Mouse (Mus musculus): Measurements from ENCODE around the gene Akap11. TPM values are rescaled to one million over a fixed set of nuclear protein-coding genes. Genes with fewer than 3 reads are reported as not detected.
"Not testable (repeated sequence)": the region's sequence is repeated elsewhere in the genome, so short reads cannot be mapped to it uniquely, and the experiment has no call there.

The Akap11 gene
- polyA plus RNA-seq (2015; fragmentation: Nextera tagmentation; extraction: Ambion mirVana) = 12.5 and 12.8 TPM in 2 replicates

DNA sequence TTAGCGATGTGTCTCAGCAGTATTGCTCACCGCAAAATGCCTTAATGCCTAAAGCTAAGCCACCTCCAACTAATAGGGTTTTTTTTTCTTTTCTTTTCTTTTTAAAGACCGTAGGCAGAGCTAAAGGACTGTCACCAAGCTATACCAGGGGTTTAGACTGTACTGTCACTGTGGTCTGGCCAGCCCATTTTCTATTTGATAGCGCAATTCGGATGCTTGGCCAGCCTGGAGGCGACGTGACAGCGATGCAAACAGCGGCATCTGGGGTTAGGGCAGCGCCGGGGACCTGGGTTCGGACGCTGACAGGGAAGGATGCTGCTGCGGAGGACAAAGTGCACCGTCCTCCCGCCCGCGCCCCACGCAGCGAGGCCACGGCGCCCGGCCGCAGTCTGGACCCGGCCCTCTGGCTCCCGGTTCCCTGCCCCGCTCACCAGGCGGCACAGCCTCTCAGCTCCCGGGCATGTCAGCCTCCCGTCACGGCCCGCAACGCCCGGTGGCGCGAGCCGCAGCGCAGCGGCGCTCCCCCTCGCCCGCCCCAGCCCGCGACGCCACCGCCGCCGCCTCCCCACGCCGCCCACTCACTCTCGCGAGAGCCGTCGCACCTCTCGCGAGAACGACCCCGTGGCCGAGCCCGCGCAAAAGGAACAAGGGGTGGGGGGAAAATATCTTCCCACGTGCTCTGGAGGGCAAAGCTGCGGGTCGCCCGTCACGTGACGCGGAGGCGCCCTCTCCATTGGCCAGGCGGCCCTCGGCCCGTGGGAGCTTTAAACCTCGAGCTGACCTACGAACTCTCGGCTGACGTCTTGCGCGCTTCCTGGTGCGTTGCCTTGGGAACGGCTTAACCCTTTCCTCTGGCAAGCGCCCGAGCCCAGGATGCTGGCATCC lies at the start of gene Akap11:
Gene Akap11, minus strand, starts transcription at position 528 of the 885 bp plus-strand sequence.
- H3K4me2 ChIP-seq = peak within 1 kb of the TSS; percentile 72
- H3K4me1 ChIP-seq = peaks cover 56% of the 10 kb centered on the region
- no peaks in the 10 kb centered on the region for H3K36me3 ChIP-seq
- H3K9ac ChIP-seq = peak within 1 kb of the TSS; percentile 97
- no peaks in the 10 kb centered on the region for H3K9me3 ChIP-seq
- H3K27me3 ChIP-seq (replicated peaks) = no peaks in the 10 kb centered on the region
- H3K4me3 ChIP-seq = peak within 1 kb of the TSS; percentile 85
- ATAC-seq (ENCODE audit: extremely low read depth, insufficient number of reproducible peaks, low FRiP score, low TSS enrichment) = peak; percentile 87
- under 1% methylated on average over 82 of the region's 82 CpGs for WGBS
- peak within 1 kb of the TSS; percentile 90 for H3K27ac ChIP-seq (replicated peaks)

DNA sequence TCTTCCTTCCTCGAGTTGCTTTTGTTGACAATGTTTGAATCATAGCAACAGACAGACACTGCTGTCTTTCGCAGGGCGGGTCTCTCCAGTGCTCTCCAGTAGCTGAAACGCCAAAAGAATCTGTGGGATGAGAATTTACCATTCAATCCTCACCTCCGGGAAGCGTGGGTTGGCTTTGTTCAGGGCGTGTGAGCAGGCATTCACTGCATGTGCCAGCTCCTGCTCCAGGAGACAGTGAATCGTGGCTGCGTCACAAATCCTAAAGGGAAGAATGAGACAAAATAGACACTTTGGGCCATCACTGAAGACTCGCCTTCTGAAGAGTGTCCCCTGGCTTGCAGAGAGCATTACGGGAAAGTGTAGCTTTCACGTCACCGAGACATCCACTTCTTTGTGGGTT lies 47.6 kb upstream of the Akap11 start:
- H3K4me3 ChIP-seq = no peak overlapping the region
- H3K27me3 ChIP-seq (replicated peaks) = no peaks in the 10 kb centered on the region
- no peak for ATAC-seq (ENCODE audit: extremely low read depth, insufficient number of reproducible peaks, low FRiP score, low TSS enrichment)
- no peaks in the 10 kb centered on the region for H3K9me3 ChIP-seq
- 87% methylated on average over 13 of the region's 13 CpGs for WGBS
- no peaks in the 10 kb centered on the region for H3K4me1 ChIP-seq
- H3K9ac ChIP-seq = no peak overlapping the region
- peaks cover 62% of the 10 kb centered on the region for H3K36me3 ChIP-seq
- no peak overlapping the region for H3K27ac ChIP-seq (replicated peaks)
- no peak overlapping the region for H3K4me2 ChIP-seq

DNA sequence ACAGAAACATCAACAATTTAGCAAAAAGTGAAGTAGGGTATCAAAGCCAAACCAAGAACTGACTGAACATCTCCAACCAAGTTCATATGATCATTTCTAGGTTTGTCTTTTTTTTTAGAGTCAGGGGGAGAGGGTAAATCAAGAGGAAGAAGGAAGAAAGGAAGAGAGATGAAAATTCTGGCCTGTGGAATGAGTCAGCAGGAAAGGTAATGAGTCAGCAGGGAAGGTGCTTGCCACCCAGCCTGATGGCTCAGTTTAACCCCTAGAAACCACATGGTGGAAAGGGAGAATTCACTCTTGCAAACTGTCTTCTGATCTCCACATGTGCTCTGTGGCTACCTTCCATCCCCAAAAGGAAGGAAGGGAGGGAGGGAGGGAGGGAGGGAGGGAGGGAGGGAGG lies 46.6 kb upstream of the Akap11 start:
- Histone ChIP-seq H3K36me3 (peaks cover 63% of the 10 kb centered on the region), H3K4me2 (no peak overlapping the region), H3K9me3 (no peaks in the 10 kb centered on the region), H3K27ac (replicated peaks) (no peak overlapping the region), H3K4me3 (no peak overlapping the region), H3K27me3 (replicated peaks) (no peaks in the 10 kb centered on the region), H3K9ac (no peak overlapping the region), H3K4me1 (no peaks in the 10 kb centered on the region)
- no peak for ATAC-seq (ENCODE audit: extremely low read depth, insufficient number of reproducible peaks, low FRiP score, low TSS enrichment)

DNA sequence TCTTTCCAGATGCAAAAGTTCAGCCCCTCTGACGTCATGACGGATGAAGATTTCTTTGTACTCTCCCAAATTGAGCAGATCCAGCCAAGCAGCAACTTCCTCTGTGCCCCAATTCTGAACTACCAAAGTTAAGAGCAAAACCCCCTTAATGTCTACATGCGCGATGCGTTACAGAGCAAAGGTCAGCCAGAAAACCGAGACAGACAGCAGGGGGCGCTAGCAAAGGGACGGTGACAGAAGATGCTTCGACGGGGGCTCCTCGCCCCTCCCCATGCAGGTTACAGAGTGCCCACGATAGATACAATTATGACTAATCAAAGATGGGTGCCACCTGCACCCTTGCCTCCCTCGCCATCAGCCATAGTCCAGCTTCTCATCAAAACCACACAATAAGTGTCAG lies 39.3 kb upstream of the Akap11 start:
- H3K27me3 ChIP-seq (replicated peaks) = no peaks in the 10 kb centered on the region
- H3K27ac ChIP-seq (replicated peaks) = no peak overlapping the region
- no peak for ATAC-seq (ENCODE audit: extremely low read depth, insufficient number of reproducible peaks, low FRiP score, low TSS enrichment)

DNA sequence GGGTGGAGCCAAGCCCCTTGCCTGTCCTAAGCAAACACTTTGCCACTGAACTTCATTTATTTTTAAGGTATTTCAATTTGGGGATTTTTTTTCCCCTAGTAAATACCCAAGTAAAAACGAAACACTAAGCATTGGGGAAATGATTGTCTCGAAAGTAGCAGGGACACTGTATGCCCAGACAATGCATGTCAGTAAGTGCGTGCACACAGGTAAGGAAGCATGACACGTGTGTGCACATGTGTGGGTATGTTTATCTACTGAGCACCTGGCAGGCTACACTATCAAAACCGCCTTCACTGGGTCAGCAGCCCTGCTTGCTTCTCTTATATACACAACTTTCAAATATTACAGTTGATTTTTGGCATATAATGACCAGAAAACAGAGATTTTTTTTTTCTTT lies 31.8 kb upstream of the Akap11 start:
- H3K36me3 ChIP-seq = peaks cover 28% of the 10 kb centered on the region
- H3K9me3 ChIP-seq = no peaks in the 10 kb centered on the region
- H3K9ac ChIP-seq = no peak overlapping the region
- ATAC-seq (ENCODE audit: extremely low read depth, insufficient number of reproducible peaks, low FRiP score, low TSS enrichment) = no peak
- no peaks in the 10 kb centered on the region for H3K27me3 ChIP-seq (replicated peaks)
- no peak overlapping the region for H3K4me3 ChIP-seq
- no peak overlapping the region for H3K27ac ChIP-seq (replicated peaks)
- WGBS = 86% methylated on average over 5 of the region's 5 CpGs
- H3K4me1 ChIP-seq = peaks cover 5% of the 10 kb centered on the region
- H3K4me2 ChIP-seq = no peak overlapping the region

More for the DNA sequence above, 39.3 kb upstream of the Akap11 start:
- H3K4me1 ChIP-seq = no peaks in the 10 kb centered on the region
- peaks cover 53% of the 10 kb centered on the region for H3K36me3 ChIP-seq
- H3K4me3 ChIP-seq = no peak overlapping the region
- no peak overlapping the region for H3K9ac ChIP-seq
- 72% methylated on average over 13 of the region's 13 CpGs for WGBS
- H3K9me3 ChIP-seq = no peaks in the 10 kb centered on the region
- no peak overlapping the region for H3K4me2 ChIP-seq

DNA sequence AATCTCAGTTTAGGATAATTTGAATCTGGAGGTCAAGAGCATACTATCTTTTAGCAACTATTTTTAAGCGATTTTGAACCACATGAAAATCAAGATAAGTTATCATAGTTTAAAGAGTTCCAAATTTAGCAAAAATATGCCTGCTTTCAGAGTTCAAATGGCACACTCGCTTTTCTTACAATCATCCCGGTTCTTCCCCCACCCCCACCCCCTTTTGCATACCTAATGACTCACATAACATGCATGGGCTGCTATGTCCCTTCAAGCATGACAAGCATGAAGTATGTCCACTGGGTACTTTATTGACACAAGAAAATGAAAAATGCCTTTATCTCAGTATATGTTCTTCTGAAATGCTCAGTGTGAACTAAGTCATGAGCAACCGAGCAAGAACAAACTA lies 29.8 kb upstream of the Akap11 start:
- Histone ChIP-seq H3K36me3 (peaks cover 17% of the 10 kb centered on the region), H3K27me3 (replicated peaks) (no peaks in the 10 kb centered on the region), H3K4me2 (no peak overlapping the region), H3K27ac (replicated peaks) (no peak overlapping the region), H3K9me3 (no peaks in the 10 kb centered on the region), H3K9ac (no peak overlapping the region), H3K4me1 (peaks cover 5% of the 10 kb centered on the region), H3K4me3 (no peak overlapping the region)
- ATAC-seq (ENCODE audit: extremely low read depth, insufficient number of reproducible peaks, low FRiP score, low TSS enrichment) = no peak
- WGBS = 62% methylated on average over 4 of the region's 4 CpGs

DNA sequence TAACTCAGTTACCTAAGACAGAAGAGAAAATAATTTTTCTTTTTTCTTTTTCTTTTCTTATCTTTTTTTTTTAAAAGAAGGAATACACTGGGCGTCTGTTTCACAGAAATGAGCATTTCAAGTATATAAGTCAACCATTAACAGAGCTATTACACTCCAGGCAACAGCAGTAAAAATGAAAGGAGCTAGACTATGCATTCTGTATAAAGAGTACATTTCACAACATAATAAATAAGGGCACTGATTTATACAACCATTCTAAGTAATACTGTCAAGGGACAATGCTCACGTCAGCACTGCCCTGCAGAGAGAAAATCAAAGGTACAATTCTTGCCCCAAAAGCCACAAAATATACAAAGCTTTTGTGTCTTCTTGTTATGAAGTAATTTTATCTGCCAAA lies 27.7 kb upstream of the Akap11 start:
- H3K4me3 ChIP-seq = no peak overlapping the region
- WGBS = 78% methylated on average over 2 of the region's 2 CpGs
- H3K27me3 ChIP-seq (replicated peaks) = no peaks in the 10 kb centered on the region
- H3K4me2 ChIP-seq = no peak overlapping the region
- ATAC-seq (ENCODE audit: extremely low read depth, insufficient number of reproducible peaks, low FRiP score, low TSS enrichment) = no peak
- H3K9me3 ChIP-seq = no peaks in the 10 kb centered on the region
- no peak overlapping the region for H3K27ac ChIP-seq (replicated peaks)
- peaks cover 5% of the 10 kb centered on the region for H3K4me1 ChIP-seq
- peaks cover 7% of the 10 kb centered on the region for H3K36me3 ChIP-seq
- no peak overlapping the region for H3K9ac ChIP-seq

DNA sequence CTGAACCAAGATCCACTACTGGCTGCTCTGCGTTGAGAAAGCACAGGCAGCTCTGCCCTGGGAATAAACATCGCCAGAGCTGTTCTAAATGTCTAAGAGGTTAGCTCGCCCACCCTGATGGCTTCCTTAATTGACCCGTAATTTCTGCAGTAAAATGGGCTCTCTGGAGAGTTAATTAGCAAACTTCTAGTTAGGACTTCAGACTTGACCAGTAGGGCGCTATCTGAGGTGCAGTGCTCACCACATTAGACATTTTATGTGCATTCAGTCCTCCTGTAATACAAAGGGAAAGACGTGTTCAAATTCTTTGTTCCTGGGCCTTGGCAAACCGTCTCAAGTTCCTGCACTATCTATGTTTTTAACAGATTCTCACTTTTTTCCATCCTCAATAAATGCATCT lies 26.6 kb upstream of the Akap11 start:
- ATAC-seq (ENCODE audit: extremely low read depth, insufficient number of reproducible peaks, low FRiP score, low TSS enrichment) = no peak
- Histone ChIP-seq H3K27ac (replicated peaks) (no peak overlapping the region), H3K4me2 (no peak overlapping the region), H3K4me1 (no peaks in the 10 kb centered on the region), H3K9me3 (no peaks in the 10 kb centered on the region), H3K27me3 (replicated peaks) (no peaks in the 10 kb centered on the region), H3K36me3 (peaks cover 9% of the 10 kb centered on the region), H3K9ac (no peak overlapping the region), H3K4me3 (no peak overlapping the region)
- 83% methylated on average over 7 of the region's 7 CpGs for WGBS

DNA sequence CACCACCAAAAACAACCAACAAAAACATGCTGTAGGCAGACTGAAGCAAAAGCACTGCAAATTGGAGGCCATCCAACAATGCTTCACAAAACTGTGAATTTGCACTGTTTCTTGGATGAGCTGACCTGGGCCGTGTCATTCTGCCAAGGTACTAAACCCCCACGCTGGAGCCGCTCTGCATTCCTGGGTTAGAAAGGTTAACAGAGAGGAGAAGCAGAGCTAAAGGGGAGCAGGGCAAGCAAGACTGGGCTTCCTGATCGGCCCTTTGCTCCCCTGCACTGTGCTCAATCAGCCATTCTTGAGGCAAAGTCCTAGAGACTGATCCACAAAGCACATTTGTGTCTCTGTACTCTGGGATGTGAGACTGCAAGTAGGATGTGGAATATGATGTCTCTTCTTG lies 25.5 kb upstream of the Akap11 start:
- H3K4me2 ChIP-seq = no peak overlapping the region
- no peak overlapping the region for H3K9ac ChIP-seq
- H3K4me1 ChIP-seq = no peaks in the 10 kb centered on the region
- peaks cover 6% of the 10 kb centered on the region; the same call in 1 of the 2 replicates for H3K36me3 ChIP-seq
- no peak overlapping the region for H3K27ac ChIP-seq (replicated peaks)
- H3K4me3 ChIP-seq = no peak overlapping the region
- H3K9me3 ChIP-seq = no peaks in the 10 kb centered on the region
- ATAC-seq (ENCODE audit: extremely low read depth, insufficient number of reproducible peaks, low FRiP score, low TSS enrichment) = no peak
- H3K27me3 ChIP-seq (replicated peaks) = no peaks in the 10 kb centered on the region
- 70% methylated on average over 4 of the region's 4 CpGs for WGBS

DNA sequence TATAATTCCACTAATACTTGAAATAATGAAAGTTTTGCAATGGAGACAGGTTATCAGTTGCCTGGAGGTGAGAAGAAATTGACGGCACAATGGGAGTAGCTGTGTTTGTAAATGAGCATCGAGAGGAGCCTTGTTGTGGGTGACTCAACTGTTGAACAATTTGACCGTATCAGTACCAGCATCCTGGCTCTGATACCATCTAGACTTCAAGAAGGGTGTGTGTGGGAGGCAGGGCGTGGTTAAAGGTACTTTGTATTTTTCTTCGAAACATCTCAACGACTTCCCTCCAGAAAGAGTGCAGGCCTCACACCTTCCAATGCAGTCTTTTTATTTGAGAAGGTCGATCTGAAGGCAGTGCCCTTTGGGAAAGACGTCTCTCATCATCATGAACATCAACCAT lies 22.4 kb upstream of the Akap11 start:
- Histone ChIP-seq H3K9me3 (no peaks in the 10 kb centered on the region), H3K4me3 (no peak overlapping the region), H3K27ac (replicated peaks) (no peak overlapping the region), H3K27me3 (replicated peaks) (no peaks in the 10 kb centered on the region), H3K9ac (no peak overlapping the region), H3K4me1 (no peaks in the 10 kb centered on the region), H3K36me3 (peaks cover 6% of the 10 kb centered on the region; the same call in 1 of the 2 replicates), H3K4me2 (no peak overlapping the region)
- WGBS = 79% methylated on average over 8 of the region's 8 CpGs
- no peak for ATAC-seq (ENCODE audit: extremely low read depth, insufficient number of reproducible peaks, low FRiP score, low TSS enrichment)

DNA sequence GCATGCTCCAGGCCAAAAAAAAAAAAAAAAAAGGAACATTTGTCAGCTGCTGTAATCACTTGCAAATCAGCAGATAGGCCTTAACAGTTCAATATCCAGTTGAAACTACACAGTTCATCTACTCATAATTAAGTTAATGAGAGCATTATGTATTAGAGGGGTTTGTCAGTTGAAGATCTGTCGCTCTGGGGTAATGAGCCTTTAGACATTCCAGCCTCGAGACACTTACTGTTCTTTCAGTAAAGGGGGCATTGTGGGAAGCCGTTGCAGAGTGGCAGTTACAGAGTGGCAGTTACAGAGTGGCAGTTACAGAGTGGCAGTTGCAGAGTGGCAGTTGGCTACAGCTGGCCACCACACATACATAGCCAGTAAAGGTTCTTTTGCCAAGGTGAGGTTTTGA lies 18.2 kb upstream of the Akap11 start:
- not testable (repeated sequence) for H3K27ac ChIP-seq (replicated peaks); H3K4me3 ChIP-seq; H3K9me3 ChIP-seq; H3K4me2 ChIP-seq; H3K9ac ChIP-seq; ATAC-seq (ENCODE audit: extremely low read depth, insufficient number of reproducible peaks, low FRiP score, low TSS enrichment); H3K27me3 ChIP-seq (replicated peaks); H3K36me3 ChIP-seq; H3K4me1 ChIP-seq
- whole genome bisulfite sequencing = 72% methylated on average over 3 of the region's 3 CpGs

DNA sequence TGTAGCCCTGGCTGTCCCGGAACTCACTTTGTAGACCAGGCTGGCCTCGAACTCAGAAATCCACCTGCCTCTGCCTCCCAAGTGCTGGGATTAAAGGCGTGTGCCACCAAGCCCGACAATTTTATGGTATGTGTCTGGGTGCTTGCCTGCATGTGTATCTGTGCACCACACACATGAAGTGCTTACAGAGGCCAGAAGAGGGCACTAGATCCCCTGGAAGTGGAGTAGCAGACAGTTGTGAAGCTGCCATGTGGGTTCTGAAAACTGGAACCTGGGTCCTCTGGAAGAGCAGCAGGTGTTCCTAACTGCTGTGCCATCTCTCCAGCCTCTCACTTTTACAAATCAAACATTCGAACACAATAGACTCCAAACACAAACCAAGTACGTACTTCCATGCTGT lies 17.1 kb upstream of the Akap11 start:
- H3K9me3 ChIP-seq = no peaks in the 10 kb centered on the region
- ATAC-seq (ENCODE audit: extremely low read depth, insufficient number of reproducible peaks, low FRiP score, low TSS enrichment) = no peak
- H3K27me3 ChIP-seq (replicated peaks) = no peaks in the 10 kb centered on the region
- H3K9ac ChIP-seq = no peak overlapping the region
- H3K4me2 ChIP-seq = no peak overlapping the region
- no peak overlapping the region for H3K27ac ChIP-seq (replicated peaks)
- WGBS = 90% methylated on average over 6 of the region's 6 CpGs
- no peak overlapping the region for H3K4me3 ChIP-seq
- peaks cover 8% of the 10 kb centered on the region for H3K4me1 ChIP-seq
- H3K36me3 ChIP-seq = peaks cover 5% of the 10 kb centered on the region; the same call in 1 of the 2 replicates
